Mouse (Mus musculus) left cerebral cortex, adult 18-20 months (tissue): Measurements from ENCODE around the gene Ces1c. TPM values are rescaled to one million over a fixed set of nuclear protein-coding genes. Genes with fewer than 3 reads are reported as not detected.

ENCODE experiments used
- total RNA-seq, 2 experiments: library from RNA; stranded (reverse); gene quantifications; 2 replicates each; pipeline ENCODE4 v1.2.3; 2021

Ces1c gene
- total RNA-seq, 2 experiments from 2014 or later, result not detected

Other genes with a start within 250 kb of the Ces1c start
- 1 to 10 TPM in 1 of 2 experiments, not detected in 1; 1.4 TPM for gene Capns2, start 229.9 kb downstream of the Ces1c start, total RNA-seq
- under 1 TPM; 0.07 to 0.14 TPM for gene Slc6a2, start 171.2 kb downstream of the Ces1c start, total RNA-seq
- under 1 TPM; 0.23 to 0.40 TPM for gene Ces1a, start 83.1 kb downstream of the Ces1c start, total RNA-seq
- gene Ces1b, start 51.3 kb downstream of the Ces1c start, total RNA-seq, result not detected
- under 1 TPM; 0.21 to 0.79 TPM for gene Ces1d, start 66.6 kb upstream of the Ces1c start, total RNA-seq
- gene Ces1e, start 98.3 kb upstream of the Ces1c start, total RNA-seq, result not detected
- gene Ces1f, start 148.5 kb upstream of the Ces1c start, total RNA-seq, result not detected
- gene Ces1g, start 206.0 kb upstream of the Ces1c start, total RNA-seq, result not detected
- not detected for gene Ces1h, start 248.4 kb upstream of the Ces1c start, total RNA-seq